Mouse (Mus musculus) limb, embryonic 14.5 days (tissue): ENCODE results near the gene Napa. TPM values are rescaled to one million over a fixed set of nuclear protein-coding genes. Genes with fewer than 3 reads are reported as not detected.

Source experiments
- ATAC-seq: fragments of 200-750 bp; cut with Nextera tagmentation; 2 replicates; pipeline ENCODE4 v1.8.0; 2017; ENCODE audit warnings: low read depth, moderate number of reproducible peaks, moderate TSS enrichment; ENCODE audit not compliant: low FRiP score
- DNase-seq: peaks from one replicate; pipeline ENCODE4 v3.0.0-alpha.2; 2015; ENCODE audit warnings: low spot score
- H3K27ac ChIP-seq: fragments of 300-500 bp; sonication (generic); replicated peaks from 2 replicates; pipeline ENCODE4 v1.5.1; 2014; ENCODE audit warnings: low read depth, mild to moderate bottlenecking, low read length, moderate library complexity, mixed read lengths
- H3K27me3 ChIP-seq: fragments of 300-500 bp; sonication (generic); 2 replicates; pipeline ENCODE4 v1.6.1; 2014; ENCODE audit warnings: low read length, mixed read lengths; ENCODE audit not compliant: control insufficient read depth, insufficient read depth
- H3K36me3 ChIP-seq: fragments of 300-500 bp; sonication (generic); 2 replicates; pipeline ENCODE4 v1.6.1; 2014; ENCODE audit warnings: mild to moderate bottlenecking, low read length, moderate library complexity, mixed read lengths; ENCODE audit not compliant: control insufficient read depth, insufficient read depth
- H3K4me1 ChIP-seq: fragments of 300-500 bp; sonication (generic); 2 replicates; pipeline ENCODE4 v1.6.1; 2014; ENCODE audit warnings: antibody characterized with exemption, low read length, mixed read lengths; ENCODE audit not compliant: control insufficient read depth, insufficient read depth
- H3K4me2 ChIP-seq: fragments of 300-500 bp; sonication (generic); replicated peaks from 2 replicates; pipeline ENCODE4 v1.6.1; 2014; ENCODE audit warnings: low read depth, mild to moderate bottlenecking, low read length, moderate library complexity; ENCODE audit not compliant: severe bottlenecking
- H3K4me3 ChIP-seq: fragments of 300-500 bp; sonication (generic); replicated peaks from 2 replicates; pipeline ENCODE4 v1.5.1; 2014; ENCODE audit warnings: low read length
- H3K9ac ChIP-seq: fragments of 300-500 bp; sonication (generic); 2 replicates; pipeline ENCODE4 v1.6.1; 2014; ENCODE audit warnings: mild to moderate bottlenecking, low read depth, low read length, moderate library complexity; ENCODE audit not compliant: severe bottlenecking
- H3K9me3 ChIP-seq: fragments of 300-500 bp; sonication (generic); 2 replicates; pipeline ENCODE4 v1.6.1; 2016; ENCODE audit warnings: low read length; ENCODE audit not compliant: control insufficient read depth
- POLR2A ChIP-seq: fragments of 200-500 bp; IDR thresholded peaks from 2 replicates; pipeline ENCODE4 v1.8.0; 2012; ENCODE audit warnings: inconsistent platforms, mild to moderate bottlenecking, moderate library complexity, borderline replicate concordance; ENCODE audit not compliant: insufficient read depth, insufficient read length; ENCODE audit errors: extremely low read depth
- WGBS: fragments of 180-500 bp; shearing (Covaris S2); extraction: QIAGEN DNeasy Blood & Tissue Kit; methylation state at CpG from one replicate; pipeline ENCODE4 v1.1.7; 2014; 5-methylcytosine and 5-hydroxymethylcytosine counted together
- polyA plus RNA-seq, 2 experiments: library from polyadenylated mRNA; depleted of rRNA in 1 of 2; stranded (reverse) in 1 of 2; unstranded in 1 of 2; fragments of >200 nt; fragmentation: Nextera tagmentation in 1 of 2; extraction: Ambion mirVana in 1 of 2; gene quantifications; 2 replicates each; pipeline versions ENCODE4 v1.2.1 to v1.2.3; 2012 to 2014

The Napa gene
- polyA plus RNA-seq, 2 experiments = 206 to 212 TPM

- Histone ChIP-seq H3K27ac (no peak overlapping the region), H3K4me1 (peaks cover 4% of the 10 kb centered on the region), H3K4me2 (no peak overlapping the region), H3K36me3 (peaks cover 57% of the 10 kb centered on the region), H3K9me3 (no peaks in the 10 kb centered on the region), H3K4me3 (no peak overlapping the region), H3K9ac (no peak overlapping the region), H3K27me3 (no peaks in the 10 kb centered on the region)
- no peak for ATAC-seq
- DNase-seq = no peak
- 75% methylated on average over 3 of the region's 3 CpGs for WGBS
- no peak for TF ChIP-seq POLR2A
Observed at GRCm38 (mm10) chr7:16117100-16117499, 18.8 kb downstream of the Napa start.

- ATAC-seq (peak; percentile 91), DNase-seq (peak; percentile 95)
- Histone ChIP-seq H3K9me3 (no peaks in the 10 kb centered on the region), H3K4me3 (peak within 1 kb of the TSS; percentile 57), H3K4me2 (peak within 1 kb of the TSS; percentile 63), H3K4me1 (peaks cover 4% of the 10 kb centered on the region), H3K27me3 (no peaks in the 10 kb centered on the region), H3K9ac (peak within 1 kb of the TSS; percentile 67), H3K36me3 (peaks cover 38% of the 10 kb centered on the region), H3K27ac (peak within 1 kb of the TSS; percentile 78)
- under 1% methylated on average over 33 of the region's 33 CpGs for WGBS
- peak; percentile 8; the same call in 1 of the 2 replicates for TF ChIP-seq POLR2A
Observed at GRCm38 (mm10) chr7:16119569-16120261, 21.5 kb downstream of the Napa start, which contains the start of gene Kptn. Gene Kptn (plus strand): TSS chr7:16119895.

GRCm38 (mm10) chr7:16120262-16120600 lies 22.0 kb downstream of the Napa start:
- 50% methylated on average over 9 of the region's 9 CpGs for WGBS
- Histone ChIP-seq H3K27ac (no peak overlapping the region), H3K4me1 (peaks cover 4% of the 10 kb centered on the region), H3K9ac (peak overlapping the region; percentile 67; the same call in 1 of the 2 replicates), H3K4me2 (peak overlapping the region; percentile 63), H3K27me3 (no peaks in the 10 kb centered on the region), H3K36me3 (peaks cover 33% of the 10 kb centered on the region), H3K4me3 (peak overlapping the region; percentile 57), H3K9me3 (no peaks in the 10 kb centered on the region)
- ATAC-seq (no peak), DNase-seq (no peak)
- no peak for TF ChIP-seq POLR2A

- no peak for ATAC-seq
Observed at GRCm38 (mm10) chr7:16125829-16126228, 27.6 kb downstream of the Napa start.

GRCm38 (mm10) chr7:16128344-16128743 lies 30.1 kb downstream of the Napa start:
- Histone ChIP-seq H3K36me3 (peaks cover 10% of the 10 kb centered on the region), H3K9me3 (no peaks in the 10 kb centered on the region), H3K9ac (no peak overlapping the region), H3K4me2 (no peak overlapping the region), H3K4me1 (peaks cover 12% of the 10 kb centered on the region), H3K27me3 (no peaks in the 10 kb centered on the region; the same call in 1 of the 2 replicates), H3K27ac (no peak overlapping the region), H3K4me3 (no peak overlapping the region)
- no peak for DNase-seq
- ATAC-seq = no peak
- TF ChIP-seq POLR2A = no peak
- WGBS = 86% methylated on average over 6 of the region's 6 CpGs

More at GRCm38 (mm10) chr7:16125829-16126228, 27.6 kb downstream of the Napa start:
- Histone ChIP-seq H3K27me3 (no peaks in the 10 kb centered on the region; the same call in 1 of the 2 replicates), H3K9me3 (no peaks in the 10 kb centered on the region), H3K4me3 (no peak overlapping the region), H3K36me3 (peaks cover 13% of the 10 kb centered on the region), H3K27ac (no peak overlapping the region), H3K9ac (no peak overlapping the region), H3K4me1 (peaks cover 5% of the 10 kb centered on the region; the same call in 1 of the 2 replicates), H3K4me2 (no peak overlapping the region)
- 80% methylated on average over 9 of the region's 9 CpGs for WGBS
- no peak for DNase-seq
- no peak for TF ChIP-seq POLR2A
